Mouse (Mus musculus) bone marrow, adult 2 months (tissue): ENCODE results near the gene Bco2. TPM values are rescaled to one million over a fixed set of nuclear protein-coding genes. Genes with fewer than 3 reads are reported as not detected.

Experiments used
- H3K27ac ChIP-seq: fragments of 200-500 bp; 2 replicates; pipeline ENCODE4 v1.5.1; 2012; ENCODE audit warnings: low read depth, mild to moderate bottlenecking, control low read depth, inconsistent platforms, low read length; ENCODE audit not compliant: control insufficient read depth, poor library complexity, insufficient read depth
- H3K4me1 ChIP-seq: fragments of 200-500 bp; 2 replicates; pipeline ENCODE4 v1.6.1; 2011; ENCODE audit warnings: low read length; ENCODE audit not compliant: control insufficient read depth, insufficient read depth
- H3K4me3 ChIP-seq: fragments of 200-500 bp; replicated peaks from 2 replicates; pipeline ENCODE3; 2011; ENCODE audit warnings: mild to moderate bottlenecking, low read depth, low read length, control low read depth; ENCODE audit not compliant: control insufficient read depth
- CTCF ChIP-seq: fragments of 200-500 bp; IDR thresholded peaks from 2 replicates; pipeline ENCODE4 v1.5.1; 2011; ENCODE audit warnings: low read length, control low read depth; ENCODE audit not compliant: control insufficient read depth, insufficient read depth
- POLR2A ChIP-seq: fragments of 200-500 bp; IDR thresholded peaks from 2 replicates; pipeline ENCODE4 v1.6.1; 2011; ENCODE audit warnings: low read depth, mild to moderate bottlenecking, control low read depth, low read length, borderline replicate concordance; ENCODE audit not compliant: control insufficient read depth
- WGBS: fragments of 180-500 bp; shearing (Covaris S2); methylation state at CpG from one replicate; pipeline ENCODE4 v1.1.7; 2018; 5-methylcytosine and 5-hydroxymethylcytosine counted together
- polyA plus RNA-seq: library from polyadenylated mRNA; stranded (reverse); fragments of >200 nt; gene quantifications from 2 replicates; pipeline ENCODE4 v1.2.4, GENCODE M21; 2011; ENCODE audit warnings: low replicate concordance; ENCODE audit not compliant: missing spikeins, insufficient read depth, insufficient read length

Gene Bco2
- polyA plus RNA-seq, 1 experiment = 1.9 TPM

- Histone ChIP-seq H3K4me1 (peaks cover 4% of the 10 kb centered on the region), H3K27ac (peak within 1 kb of the TSS; percentile 98), H3K4me3 (peak within 1 kb of the TSS; percentile 99)
- under 1% methylated on average over 54 of the region's 54 CpGs for WGBS
- TF ChIP-seq POLR2A (peak; percentile 99), CTCF (peak; percentile 95)
Measured at GRCm38 (mm10) chr9:50528293-50528892, 26.6 kb downstream of the Bco2 start, which contains the start of gene Pts. Gene Pts (minus strand): TSS chr9:50528724.

DNA sequence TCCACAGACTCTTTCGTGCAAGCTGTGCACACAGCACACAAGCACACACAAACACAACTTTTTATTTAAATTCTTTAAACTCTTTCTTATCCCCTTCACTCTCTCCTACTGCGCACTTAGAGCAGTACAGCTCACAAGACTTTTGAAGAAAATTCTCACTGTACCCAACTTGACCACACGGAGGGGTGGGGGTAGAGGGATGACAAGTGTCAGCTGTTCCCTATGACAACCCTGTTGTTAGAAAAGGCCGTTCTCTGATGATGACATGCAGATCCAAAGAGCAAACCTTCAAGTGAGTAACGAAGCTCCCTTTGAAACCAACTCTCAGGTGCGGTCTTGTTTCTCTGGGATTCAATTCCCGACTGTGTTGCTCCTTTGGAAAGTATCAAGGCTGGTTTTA is 27.1 kb downstream of the Bco2 start:
- no peak for TF ChIP-seq POLR2A
- no peak for TF ChIP-seq CTCF
- WGBS = 17% methylated on average over 7 of the region's 7 CpGs
- no peak overlapping the region for H3K27ac ChIP-seq

GRCm38 (mm10) chr9:50525585-50525984 is 29.4 kb downstream of the Bco2 start:
- TF ChIP-seq POLR2A (no peak), CTCF (no peak)
- Histone ChIP-seq H3K27ac (0 out of 2 replicates have a peak overlapping the region, but pooled peaks have one; percentile 6), H3K4me1 (peaks cover 7% of the 10 kb centered on the region), H3K4me3 (no peak overlapping the region)
- WGBS = 58% methylated on average over 5 of the region's 5 CpGs

More for the DNA sequence above, 27.1 kb downstream of the Bco2 start:
- H3K4me1 ChIP-seq = peaks cover 4% of the 10 kb centered on the region
- peak overlapping the region; percentile 99 for H3K4me3 ChIP-seq

DNA sequence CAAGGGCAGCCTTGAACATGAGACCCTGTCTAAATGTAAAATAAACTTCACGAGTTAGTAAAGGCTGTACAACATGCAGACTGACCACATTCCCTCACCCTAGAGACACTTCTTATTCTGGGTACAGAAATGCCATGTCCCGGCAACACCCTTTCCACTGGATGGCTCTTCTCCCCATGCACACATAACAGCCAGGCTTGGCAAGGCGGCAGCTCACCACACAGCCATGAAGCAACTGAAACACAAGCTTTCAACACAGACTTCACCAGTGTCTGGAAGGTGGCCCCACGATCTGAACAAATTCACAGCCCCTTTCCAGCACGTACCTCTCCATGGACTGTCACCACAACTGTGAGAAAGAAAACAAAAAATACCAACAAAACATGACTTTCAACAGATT is 30.0 kb downstream of the Bco2 start:
- H3K27ac ChIP-seq = peak overlapping the region; percentile 6; the same call in 1 of the 2 replicates
- H3K4me1 ChIP-seq = peaks cover 7% of the 10 kb centered on the region
- no peak overlapping the region for H3K4me3 ChIP-seq
- 49% methylated on average over 5 of the region's 5 CpGs for WGBS
- TF ChIP-seq CTCF (no peak), POLR2A (no peak)

GRCm38 (mm10) chr9:50522574-50522973 is 32.4 kb downstream of the Bco2 start:
- H3K4me1 ChIP-seq = peaks cover 7% of the 10 kb centered on the region
- no peak overlapping the region for H3K4me3 ChIP-seq
- 38% methylated on average over 5 of the region's 5 CpGs for WGBS
- no peak overlapping the region for H3K27ac ChIP-seq
- no peak for TF ChIP-seq POLR2A
- TF ChIP-seq CTCF = no peak

- TF ChIP-seq POLR2A (no peak), CTCF (no peak)
- WGBS = 45% methylated on average over 2 of the region's 2 CpGs
- H3K27ac ChIP-seq = no peak overlapping the region
- H3K4me3 ChIP-seq = no peak overlapping the region
- H3K4me1 ChIP-seq = peaks cover 6% of the 10 kb centered on the region; the same call in 1 of the 2 replicates
Measured at GRCm38 (mm10) chr9:50521562-50521961, 33.4 kb downstream of the Bco2 start.

DNA sequence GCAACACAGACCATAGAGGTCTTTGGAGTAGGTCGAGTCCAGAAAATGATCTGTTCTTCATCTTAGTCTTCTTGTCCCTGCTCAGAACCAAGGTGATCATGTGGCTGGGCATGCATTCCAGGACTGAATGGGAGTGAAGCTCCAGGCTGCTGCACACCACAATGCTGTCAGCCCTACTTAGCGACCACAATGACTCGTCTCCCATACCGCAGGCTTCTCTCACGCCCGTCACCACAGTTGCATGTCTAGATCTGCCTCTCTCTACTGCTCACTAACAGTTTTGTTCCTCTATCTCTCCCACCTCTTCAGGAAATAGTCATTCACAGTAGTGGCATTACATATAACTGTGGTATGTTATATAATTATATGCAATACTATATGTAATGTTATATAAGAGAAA is 34.2 kb downstream of the Bco2 start:
- 16% methylated on average over 6 of the region's 6 CpGs for WGBS

DNA sequence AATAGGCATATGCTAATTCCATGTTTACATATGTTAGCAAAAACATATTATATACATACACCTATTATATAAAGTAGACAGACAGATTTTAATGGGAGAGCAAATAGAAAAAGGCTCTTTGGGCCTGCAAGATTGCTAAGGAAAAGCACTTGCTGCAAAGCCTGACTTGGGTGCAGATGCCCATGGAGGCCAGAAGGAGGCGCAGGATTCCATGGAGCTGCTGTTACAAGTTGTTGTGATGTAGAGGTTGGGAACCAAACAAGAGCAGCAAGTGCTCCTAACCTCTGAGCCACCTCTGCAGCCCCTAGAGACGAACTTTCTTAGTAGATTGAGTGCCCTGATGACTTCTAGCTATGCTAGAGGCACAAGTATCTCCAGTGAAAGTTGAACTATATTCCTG is 36.2 kb downstream of the Bco2 start:
- Histone ChIP-seq H3K4me1 (peaks cover 4% of the 10 kb centered on the region; the same call in 1 of the 2 replicates), H3K27ac (no peak overlapping the region), H3K4me3 (no peak overlapping the region)
- TF ChIP-seq CTCF = peak; percentile 65
- no peak for TF ChIP-seq POLR2A
- 55% methylated on average over 2 of the region's 2 CpGs for WGBS

More for the DNA sequence above, 34.2 kb downstream of the Bco2 start:
- TF ChIP-seq POLR2A (no peak), CTCF (no peak)
- H3K4me1 ChIP-seq = peaks cover 6% of the 10 kb centered on the region; the same call in 1 of the 2 replicates
- H3K27ac ChIP-seq = no peak overlapping the region
- no peak overlapping the region for H3K4me3 ChIP-seq

DNA sequence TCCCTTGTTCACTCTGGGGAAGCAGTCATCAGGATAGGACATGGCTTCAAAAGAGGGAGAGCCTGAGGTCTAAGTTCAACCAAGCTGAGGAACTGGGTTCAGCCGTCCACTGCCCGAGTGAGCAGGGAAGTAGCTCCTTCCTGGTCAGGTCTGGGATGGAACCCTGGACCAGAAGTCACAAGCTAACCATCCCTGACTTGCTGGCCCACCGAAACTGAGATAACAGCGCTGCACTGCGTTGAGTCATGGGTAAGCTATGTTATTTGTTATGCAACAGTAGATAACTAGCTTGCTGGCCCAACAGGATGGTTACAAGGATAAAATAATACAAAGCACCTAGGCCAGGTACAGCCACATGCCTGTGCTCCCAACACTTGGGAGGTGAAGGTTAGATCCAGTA is 39.5 kb downstream of the Bco2 start:
- no peak for TF ChIP-seq POLR2A
- no peak for TF ChIP-seq CTCF
- Histone ChIP-seq H3K4me3 (no peak overlapping the region), H3K27ac (no peak overlapping the region), H3K4me1 (peaks cover 1% of the 10 kb centered on the region; the same call in 1 of the 2 replicates)
- 73% methylated on average over 5 of the region's 5 CpGs for WGBS
